Comparison of ENCODE assay signal across 7 mouse cellular contexts in genomic region chr7:73422223-73423113, GRCm38 (mm10). TPM values are rescaled to one million over a fixed set of nuclear protein-coding genes. Genes with fewer than 3 reads are reported as not detected.
DNase-seq lines count a peak whose midpoint lies in the region; ATAC-seq and TF ChIP-seq lines count a peak whose summit lies in the region.

No protein-coding gene starts in this region.

- H3K4me2 ChIP-seq in embryonic facial prominence, embryonic 13.5 days: no peak overlapping the region

- H3K27me3 ChIP-seq in G1E (ENCODE audit: insufficient read depth, low read length): peaks cover 4% of the 10 kb centered on the region; the same call in 1 of the 2 replicates
- no peaks in the 10 kb centered on the region for H3K27me3 ChIP-seq in embryonic facial prominence, embryonic 13.5 days

- no peak overlapping the region for H3K4me3 ChIP-seq in G1E (ENCODE audit: low read depth, low read length)
- H3K4me3 ChIP-seq in embryonic facial prominence, embryonic 13.5 days: no peak overlapping the region

- peaks cover 20% of the 10 kb centered on the region for H3K4me1 ChIP-seq in G1E (ENCODE audit: insufficient read depth, low read depth, low read length)
- peaks cover 45% of the 10 kb centered on the region for H3K4me1 ChIP-seq in embryonic facial prominence, embryonic 13.5 days

- intact Hi-C loops in heart, postnatal 14 days (cut with DNase I): loop anchor here (1.0 to 5.0 kb wide), 3 partner anchors 45 to 1022 kb away; partner anchors contain the start of gene Rgma

- ATAC-seq in G1E (ENCODE audit: extremely low read depth, insufficient number of reproducible peaks, low FRiP score, poor library complexity, severe bottlenecking): peak; percentile 54
- ATAC-seq in embryonic facial prominence, embryonic 13.5 days (ENCODE audit: insufficient number of reproducible peaks, insufficient read depth, low FRiP score, low TSS enrichment, low read depth): no peak

- H3K27ac ChIP-seq in embryonic facial prominence, embryonic 13.5 days: peak overlapping the region; percentile 74; the same call in 1 of the 2 replicates

- no peak overlapping the region for H3K9ac ChIP-seq in embryonic facial prominence, embryonic 13.5 days

- 26% methylated on average over 12 of the region's 12 CpGs for WGBS in embryonic facial prominence, embryonic 13.5 days

- peak; percentile 70 for DNase-seq in G1E (ENCODE audit: low spot score)
- peak; percentile 70 to 78 for DNase-seq in adrenal gland, postnatal 36 days
- peak; percentile 79 to 83 for DNase-seq in heart, postnatal 14 days
- peak; percentile 84 to 92 for DNase-seq in layer of hippocampus, adult 8-10 months (ENCODE audit: low spot score in 2 of 2)
- peak; percentile 85 for DNase-seq in lung, postnatal 10 days
- DNase-seq in right cerebral cortex, adult 2 months (ENCODE audit: low spot score in 2 of 2): peak; percentile 92 to 94

- peaks cover 25% of the 10 kb centered on the region for H3K36me3 ChIP-seq in G1E (replicated peaks)
- peaks cover 41% of the 10 kb centered on the region for H3K36me3 ChIP-seq in embryonic facial prominence, embryonic 13.5 days

- H3K9me3 ChIP-seq in G1E (replicated peaks): no peaks in the 10 kb centered on the region
- no peaks in the 10 kb centered on the region for H3K9me3 ChIP-seq in embryonic facial prominence, embryonic 13.5 days

- peak; percentile 89 for TF ChIP-seq CTCF in G1E (IDR thresholded peaks at IDR 0.05; ENCODE audit: low read depth, low read length)

RNA-seq across cellular contexts. Expression of gene Rgma, which starts 47.2 kb away (rescaled TPM):
- not detected in 2 replicates for total RNA-seq in G1E (2014; fragmentation: Nextera tagmentation)
- 0.12 and 0.55 TPM in 2 replicates for total RNA-seq in G1E (2017)
- polyA plus RNA-seq in G1E (2012): not detected in 2 replicates
- total RNA-seq in adrenal gland, postnatal 36 days (2021): 10 to 100 TPM; 10.9 to 13.7 TPM
- polyA plus RNA-seq in embryonic facial prominence, embryonic 13.5 days (2015; fragmentation: Nextera tagmentation; extraction: Ambion mirVana): 21.8 and 23.6 TPM in 2 replicates
- total RNA-seq in heart, postnatal 14 days (2021): 10 to 100 TPM; 63.3 to 76.9 TPM
- total RNA-seq in layer of hippocampus, adult 8-10 months (2022): 10 to 100 TPM; 49.5 to 64.5 (median 55.7) TPM

Comparison
In these comparisons a context has a peak if more than half of its experiments do, and no peak if none do; other contexts are left out.
1. RNA of gene Rgma, which starts 47.2 kb away (total RNA-seq): 63.3 to 76.9 TPM in heart, postnatal 14 days, 49.5 to 64.5 TPM in layer of hippocampus, adult 8-10 months and 10.9 to 13.7 TPM in adrenal gland, postnatal 36 days; 0.12 to 0.55 TPM in G1E; every median in the first group is over 4 times any median in the second.
2. Peak in every context shown above with its lines, with median percentiles within 50 percentile points of each other: DNase-seq.